Mouse (Mus musculus): Measurements from ENCODE around the gene Dclk1.

The Dclk1 gene

DNA sequence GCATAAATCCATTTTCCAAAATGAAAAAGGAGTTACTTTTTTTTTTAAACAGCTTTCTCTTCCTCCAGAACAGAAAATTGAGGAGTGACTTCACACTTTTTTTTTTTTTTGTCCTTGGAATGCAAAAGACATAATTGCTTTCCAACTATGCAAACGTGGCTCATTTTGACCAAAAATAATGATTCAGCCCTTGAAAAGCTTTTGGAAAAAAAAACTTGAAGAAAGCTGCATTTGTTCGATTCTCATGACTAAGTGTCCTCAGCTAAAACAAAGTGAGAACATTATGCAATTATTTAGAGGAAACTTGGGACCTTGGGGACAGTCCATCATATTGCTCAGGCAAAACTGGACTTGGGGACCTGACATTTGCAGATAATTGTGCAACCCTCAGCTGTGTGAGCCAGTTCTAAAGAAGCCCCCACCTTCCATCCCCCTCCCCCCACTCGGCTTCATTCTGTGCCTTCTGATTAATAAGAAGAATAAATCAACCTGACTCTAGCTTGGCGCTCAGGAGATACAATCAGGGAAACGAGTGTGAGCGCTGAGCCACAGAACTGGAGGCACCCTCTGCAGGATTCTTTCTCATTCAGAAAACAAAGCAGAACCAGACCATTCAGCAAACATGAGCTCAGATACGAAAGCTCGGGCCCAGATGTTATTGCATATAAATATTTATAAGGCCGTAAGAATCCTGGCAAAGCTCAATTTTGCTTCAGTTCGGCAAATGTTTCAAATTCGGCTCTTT is 329.6 kb downstream of the Dclk1 start:
- DNase-seq (ENCODE audit: extremely low read depth, low read depth, low spot score), result no peak

DNA sequence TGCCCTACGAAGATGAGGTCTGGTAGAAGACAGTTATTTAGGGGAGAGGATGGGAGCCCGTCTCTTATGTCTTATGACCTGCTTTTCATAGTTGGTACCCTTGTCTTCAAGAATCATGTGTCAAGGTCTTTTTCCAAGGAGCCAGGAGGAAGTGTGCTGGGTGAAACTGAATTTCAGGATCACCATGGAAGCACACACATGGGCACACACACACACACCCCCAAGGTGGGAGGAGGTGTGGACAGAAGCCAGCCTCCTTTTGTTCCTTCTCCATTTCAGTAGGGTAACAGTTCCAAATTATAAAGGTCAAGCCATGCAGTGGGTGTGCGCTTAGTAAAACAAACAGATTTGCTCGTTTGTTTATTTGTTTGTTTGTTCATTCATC is 330.1 kb downstream of the Dclk1 start:
- DNase-seq (ENCODE audit: extremely low read depth, low read depth, low spot score), result no peak

DNA sequence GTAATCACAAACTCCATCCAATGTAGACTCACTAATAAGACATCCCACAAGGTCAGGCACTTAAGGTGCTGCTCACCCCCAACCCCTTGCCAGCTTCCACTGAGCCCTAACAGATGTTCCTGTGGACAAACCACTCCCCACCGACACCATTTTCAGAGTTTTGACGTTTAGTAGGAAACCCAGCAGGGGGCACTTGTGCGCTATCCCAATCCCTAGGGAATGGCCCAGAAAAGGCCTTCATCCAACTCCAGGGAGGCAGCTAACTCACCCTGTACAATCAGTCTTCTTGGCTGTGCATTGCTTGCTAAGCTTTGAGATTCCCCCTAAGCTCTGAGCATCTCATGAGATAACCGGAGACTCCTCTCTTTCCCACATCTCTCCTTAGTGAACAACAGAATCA is 331.8 kb downstream of the Dclk1 start:
- no peak for DNase-seq (ENCODE audit: extremely low read depth, low read depth, low spot score)

DNA sequence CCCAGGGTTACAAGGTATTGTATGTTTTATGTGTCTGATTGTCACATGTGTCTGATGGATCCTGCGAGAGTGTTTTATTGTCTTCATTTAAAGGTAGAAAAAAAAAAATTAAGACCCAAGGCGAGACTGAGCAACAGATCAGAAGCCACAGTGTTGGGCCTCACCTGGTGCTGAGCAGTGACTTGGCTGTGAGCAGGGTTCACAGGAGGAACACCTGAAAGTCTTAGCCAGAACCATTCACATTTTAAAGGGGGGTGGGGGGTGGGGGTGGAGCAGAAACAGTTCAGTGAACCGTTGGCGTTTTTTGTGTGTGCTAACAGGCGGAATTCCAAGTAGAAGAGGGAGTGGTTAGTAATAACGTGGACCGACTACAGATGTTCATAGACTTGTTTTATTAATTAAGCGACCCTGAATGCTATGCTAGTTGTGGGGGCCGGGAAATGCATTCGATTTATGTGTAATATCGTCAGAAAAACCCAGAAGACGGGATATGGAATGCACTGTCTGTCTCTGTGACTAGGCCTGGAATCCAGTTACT is 345.3 kb downstream of the Dclk1 start:
- no peak for DNase-seq (ENCODE audit: extremely low read depth, low read depth, low spot score)

DNA sequence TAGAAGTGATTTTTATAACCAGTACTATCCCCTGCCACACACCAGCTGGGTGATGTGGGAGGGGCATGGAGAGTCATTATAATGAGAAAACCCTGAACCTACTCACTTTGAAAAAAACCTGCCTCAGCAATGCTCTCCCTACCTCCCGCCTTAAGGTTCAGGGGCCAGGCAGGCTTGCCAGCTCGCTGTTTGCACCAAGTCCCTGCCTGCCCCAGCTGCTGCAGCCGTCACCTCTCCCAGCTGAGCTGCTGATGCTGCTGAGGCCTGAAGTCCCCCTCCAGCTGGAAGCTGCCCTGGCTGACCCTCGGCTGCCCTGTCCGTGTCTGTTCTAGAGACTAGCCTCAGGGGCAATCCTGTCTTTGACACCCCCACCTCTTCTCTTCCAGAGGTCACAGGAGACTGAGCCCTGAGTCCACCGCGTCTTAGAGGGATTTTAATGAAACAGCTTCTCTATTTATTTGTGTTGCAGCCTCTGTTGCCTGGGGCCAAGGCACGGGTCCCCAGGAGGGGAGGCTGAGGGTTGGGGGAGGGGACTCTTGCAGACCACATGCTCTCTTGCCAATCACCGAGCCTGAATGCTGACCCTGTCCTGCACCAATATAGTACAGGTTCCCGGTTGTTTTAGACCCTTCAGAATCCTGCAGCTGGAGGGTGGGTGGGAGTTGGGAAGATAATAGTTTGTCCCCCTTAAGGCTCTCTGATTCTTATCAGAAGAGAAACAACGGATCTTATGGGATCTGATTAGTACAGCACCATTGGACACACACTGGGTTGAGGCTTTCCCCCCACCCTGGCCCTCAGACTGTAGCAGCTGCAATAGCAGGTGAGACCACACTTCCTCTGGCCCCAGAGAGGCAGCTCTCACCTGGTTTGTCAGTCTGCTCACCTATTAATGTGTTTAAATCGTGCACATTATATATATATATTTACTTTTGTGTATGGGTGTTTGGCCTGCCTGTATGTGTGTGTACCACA is 346.1 kb downstream of the Dclk1 start:
- no peak for DNase-seq (ENCODE audit: extremely low read depth, low read depth, low spot score)
